Mouse (Mus musculus) bone marrow macrophage, adult 2 months (primary cell): ENCODE data around the gene Ybx1.

Experiments used
- CTCF ChIP-seq: IDR thresholded peaks from 2 replicates; pipeline ENCODE4 v1.5.1; 2012; ENCODE audit warnings: low read depth, mild to moderate bottlenecking, low read length, moderate library complexity
- POLR2A ChIP-seq: IDR thresholded peaks from 2 replicates; pipeline ENCODE4 v1.6.1; 2012; ENCODE audit warnings: mild to moderate bottlenecking, low read depth, low read length, borderline replicate concordance

GRCm38 (mm10) chr4:119259344-119260254 lies 34.8 kb downstream of the Ybx1 start:
- no peak for TF ChIP-seq POLR2A
- no peak; the same call in 1 of the 2 replicates for TF ChIP-seq CTCF
